Mouse (Mus musculus) thymus, adult 2 months (tissue): Measurements from ENCODE around the gene Gadd45a.

ENCODE experiments used
- CTCF ChIP-seq: fragments of 200-500 bp; IDR thresholded peaks from 2 replicates; pipeline ENCODE4 v1.5.1; 2012; ENCODE audit warnings: mild to moderate bottlenecking, control low read depth, low read length, moderate library complexity, borderline replicate concordance; ENCODE audit not compliant: control insufficient read depth, poor library complexity, insufficient read depth; ENCODE audit errors: extremely low read depth
- POLR2A ChIP-seq: fragments of 200-500 bp; IDR thresholded peaks from 2 replicates; pipeline ENCODE4 v1.6.1; 2012; ENCODE audit warnings: mild to moderate bottlenecking, low read length, control low read depth, moderate library complexity; ENCODE audit not compliant: control insufficient read depth, poor library complexity, insufficient read depth; ENCODE audit errors: extremely low read depth

DNA sequence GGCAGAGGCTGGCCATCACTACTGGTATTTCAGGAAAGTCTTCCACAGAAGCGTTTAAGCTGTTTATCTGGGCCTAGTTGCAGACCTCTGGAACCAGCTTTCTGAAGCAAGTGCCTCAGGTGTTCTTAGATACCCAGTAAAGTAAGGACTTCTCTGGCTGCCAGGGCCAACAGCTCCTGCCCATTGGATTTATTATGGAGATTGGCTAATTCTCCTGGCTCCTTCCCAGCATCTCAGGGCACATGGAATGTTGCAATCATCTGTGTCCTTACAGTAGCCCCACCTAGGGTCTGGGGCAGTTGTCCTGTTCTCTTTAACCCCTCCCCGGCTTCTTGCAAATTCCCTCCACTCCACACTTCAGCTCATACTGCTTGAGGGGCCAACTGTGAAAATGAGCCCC is 38.6 kb downstream of the Gadd45a start:
- no peak for TF ChIP-seq POLR2A
- TF ChIP-seq CTCF: no peak
